Mouse (Mus musculus) stomach, embryonic 16.5 days (tissue): Measurements from ENCODE around the gene Tead3. TPM values are rescaled to one million over a fixed set of nuclear protein-coding genes. Genes with fewer than 3 reads are reported as not detected.

Experiments
- ATAC-seq: fragments of 200-750 bp; cut with Nextera tagmentation; 2 replicates; pipeline ENCODE4 v1.8.0; 2017; ENCODE audit warnings: moderate number of reproducible peaks, moderate TSS enrichment; ENCODE audit not compliant: insufficient read depth, low FRiP score
- H3K27ac ChIP-seq: fragments of 300-500 bp; sonication (generic); 2 replicates; pipeline ENCODE4 v1.5.1; 2014; ENCODE audit warnings: low read length
- H3K27me3 ChIP-seq: fragments of 300-500 bp; sonication (generic); 2 replicates; pipeline ENCODE4 v1.6.1; 2014; ENCODE audit warnings: low read length, control low read depth, mixed read lengths; ENCODE audit not compliant: control insufficient read depth, insufficient read depth
- H3K36me3 ChIP-seq: fragments of 300-500 bp; sonication (generic); 2 replicates; pipeline ENCODE4 v1.6.1; 2014; ENCODE audit warnings: low read length; ENCODE audit not compliant: control insufficient read depth, insufficient read depth
- H3K4me1 ChIP-seq: fragments of 300-500 bp; sonication (generic); 2 replicates; pipeline ENCODE4 v1.6.1; 2014; ENCODE audit warnings: low read length, control low read depth, mixed read lengths; ENCODE audit not compliant: control insufficient read depth, insufficient read depth
- H3K4me2 ChIP-seq: fragments of 300-500 bp; sonication (generic); 2 replicates; pipeline ENCODE4 v1.6.1; 2014; ENCODE audit warnings: low read depth, low read length, mixed read lengths
- H3K4me3 ChIP-seq: fragments of 300-500 bp; sonication (generic); replicated peaks from 2 replicates; pipeline ENCODE4 v1.5.1; 2014; ENCODE audit warnings: mild to moderate bottlenecking, low read length
- H3K9ac ChIP-seq: fragments of 300-500 bp; sonication (generic); 2 replicates; pipeline ENCODE4 v1.6.1; 2014; ENCODE audit warnings: low read length
- H3K9me3 ChIP-seq: fragments of 300-500 bp; sonication (generic); replicated peaks from 2 replicates; pipeline ENCODE4 v1.6.1; 2016; ENCODE audit warnings: low read length, control low read depth; ENCODE audit not compliant: control insufficient read depth
- WGBS: fragments of 180-500 bp; shearing (Covaris S2); extraction: QIAGEN DNeasy Blood & Tissue Kit; methylation state at CpG from one replicate; pipeline ENCODE4 v1.1.7; 2014; 5-methylcytosine and 5-hydroxymethylcytosine counted together
- polyA plus RNA-seq: library from polyadenylated mRNA; unstranded; fragments of >200 nt; fragmentation: Nextera tagmentation; extraction: Ambion mirVana; gene quantifications from 2 replicates; pipeline ENCODE4 v1.2.1, GENCODE M21; 2015

The Tead3 gene
- polyA plus RNA-seq, 1 experiment from 2014 or later, result 11.8 TPM

DNA sequence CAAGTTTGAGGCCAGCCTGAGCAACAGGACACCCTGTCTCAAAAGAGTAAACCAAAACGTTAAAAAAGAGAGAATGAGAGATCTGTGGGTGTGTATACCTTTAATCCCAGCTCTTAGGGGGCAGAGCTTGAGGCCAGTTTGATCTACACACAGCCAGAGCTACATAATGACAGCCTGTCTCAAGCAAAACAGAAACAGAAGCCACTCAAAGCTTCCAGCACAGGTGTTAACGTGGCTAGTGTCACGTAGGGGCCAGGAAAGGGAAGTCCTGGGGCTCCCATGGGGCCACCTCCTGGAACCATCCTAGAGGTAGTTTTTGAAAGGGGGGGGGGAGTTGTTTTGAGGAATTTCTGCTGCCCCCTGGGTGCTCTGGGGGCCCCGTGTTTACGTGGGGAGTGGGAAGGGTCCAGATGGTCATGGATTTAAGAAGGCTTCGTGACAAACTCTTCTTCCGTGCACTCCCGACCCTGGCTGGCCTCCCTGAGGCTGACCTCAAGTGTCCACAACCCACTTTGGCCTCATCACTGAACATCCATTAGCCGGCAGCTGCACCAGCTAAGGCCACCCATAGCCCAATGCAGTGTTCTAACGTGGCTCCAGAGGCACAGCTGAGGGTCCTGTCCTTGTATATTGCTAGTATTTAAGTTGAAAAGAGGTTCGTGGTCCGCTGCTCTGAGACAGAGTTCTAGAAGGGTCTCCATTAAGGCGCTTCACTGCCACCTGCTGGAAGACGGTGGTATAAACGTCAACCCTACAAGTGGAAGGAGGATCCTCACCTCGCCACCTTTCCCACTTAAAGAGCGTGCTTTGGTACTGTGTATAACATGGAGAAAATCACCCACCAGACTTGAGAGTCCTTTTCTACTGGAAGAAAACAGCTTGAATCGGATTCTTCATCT lies 42.1 kb downstream of the Tead3 start:
- WGBS, result 11% methylated on average over 18 of the region's 18 CpGs
- Histone ChIP-seq H3K4me3 (no peak overlapping the region), H3K9me3 (no peaks in the 10 kb centered on the region), H3K4me2 (peak overlapping the region; percentile 38; the same call in 1 of the 2 replicates), H3K4me1 (peaks cover 11% of the 10 kb centered on the region), H3K9ac (peak overlapping the region; percentile 50), H3K27me3 (no peaks in the 10 kb centered on the region), H3K36me3 (no peaks in the 10 kb centered on the region), H3K27ac (no peak overlapping the region)
- peak; percentile 8; the same call in 1 of the 2 replicates for ATAC-seq

DNA sequence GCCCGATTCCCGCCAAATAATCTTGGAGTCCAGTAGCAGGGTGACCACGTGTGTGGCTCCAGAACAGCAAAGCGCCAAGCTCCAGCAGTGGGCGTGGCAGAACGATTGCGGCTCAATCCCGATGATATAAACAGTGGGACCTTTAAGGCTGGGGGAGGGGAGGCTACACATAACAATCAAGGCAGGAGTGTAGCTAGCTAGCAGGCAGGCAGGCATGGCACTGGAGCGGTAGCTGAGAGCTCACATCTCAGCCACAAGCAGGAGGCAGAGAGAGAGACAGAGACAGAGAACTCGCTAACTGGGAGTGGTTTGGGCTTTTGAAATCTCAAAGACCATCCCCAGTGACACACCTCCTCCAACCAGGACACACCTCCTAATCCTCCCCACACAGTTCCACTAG lies 45.4 kb downstream of the Tead3 start:
- Histone ChIP-seq H3K4me3 (no peak overlapping the region), H3K27ac (no peak overlapping the region), H3K9ac (no peak overlapping the region), H3K36me3 (no peaks in the 10 kb centered on the region), H3K9me3 (no peaks in the 10 kb centered on the region), H3K4me1 (peaks cover 13% of the 10 kb centered on the region), H3K27me3 (no peaks in the 10 kb centered on the region), H3K4me2 (no peak overlapping the region)
- WGBS, result 37% methylated on average over 10 of the region's 10 CpGs
- ATAC-seq, result no peak

DNA sequence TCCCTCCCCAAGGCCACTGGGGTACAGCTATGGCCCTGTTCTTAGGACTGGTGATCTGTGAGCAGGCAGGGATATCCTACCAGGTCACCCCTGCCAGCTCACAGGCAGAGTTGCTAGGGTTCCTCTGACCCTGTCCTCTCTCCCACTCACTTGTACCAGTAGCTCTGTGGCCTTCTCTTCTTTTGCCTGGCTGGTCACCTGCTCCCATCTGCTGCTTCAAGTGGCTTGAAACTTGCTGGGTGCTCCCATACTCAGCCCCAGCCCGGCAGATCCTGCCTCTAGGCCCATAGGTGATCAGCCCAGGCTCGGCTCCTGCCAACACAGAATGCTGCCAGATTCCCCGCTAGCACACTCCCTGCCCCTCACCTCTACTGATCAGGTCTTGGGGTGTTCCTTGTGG lies 49.8 kb downstream of the Tead3 start:
- H3K4me3 ChIP-seq, result no peak overlapping the region
- H3K36me3 ChIP-seq, result peaks cover 4% of the 10 kb centered on the region; the same call in 1 of the 2 replicates
- no peaks in the 10 kb centered on the region for H3K27me3 ChIP-seq
- ATAC-seq, result no peak
- no peak overlapping the region for H3K4me2 ChIP-seq
- H3K9ac ChIP-seq, result no peak overlapping the region
- no peaks in the 10 kb centered on the region for H3K9me3 ChIP-seq
- 50% methylated on average over 3 of the region's 3 CpGs for WGBS
- H3K27ac ChIP-seq, result no peak overlapping the region
- 0 out of 2 replicates have a peak, but pooled peaks cover 10% of the 10 kb centered on the region for H3K4me1 ChIP-seq

DNA sequence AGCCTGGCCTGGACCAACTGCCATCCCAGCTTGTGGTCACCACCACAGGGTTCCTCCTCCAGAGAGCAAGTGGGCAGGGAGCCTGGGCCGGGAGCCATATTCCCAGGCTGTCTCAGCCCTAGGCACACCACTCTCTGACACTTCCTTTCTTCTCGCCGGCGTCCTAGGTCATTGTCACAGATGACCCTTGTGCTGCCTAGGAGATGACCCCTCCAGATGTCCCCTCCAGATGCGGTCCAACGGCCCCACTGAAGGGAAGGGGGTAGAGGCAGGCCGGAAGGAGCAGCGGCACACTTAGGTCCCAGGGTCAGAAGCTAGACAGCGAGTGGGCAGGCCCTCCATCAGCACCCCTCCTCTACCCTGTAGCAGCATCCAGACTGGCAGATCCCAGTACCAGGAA lies 50.3 kb downstream of the Tead3 start:
- Histone ChIP-seq H3K4me3 (no peak overlapping the region), H3K9ac (no peak overlapping the region), H3K27ac (no peak overlapping the region), H3K36me3 (peaks cover 4% of the 10 kb centered on the region; the same call in 1 of the 2 replicates), H3K4me2 (no peak overlapping the region), H3K9me3 (no peaks in the 10 kb centered on the region), H3K27me3 (no peaks in the 10 kb centered on the region), H3K4me1 (0 out of 2 replicates have a peak, but pooled peaks cover 10% of the 10 kb centered on the region)
- 63% methylated on average over 9 of the region's 9 CpGs for WGBS
- no peak for ATAC-seq

DNA sequence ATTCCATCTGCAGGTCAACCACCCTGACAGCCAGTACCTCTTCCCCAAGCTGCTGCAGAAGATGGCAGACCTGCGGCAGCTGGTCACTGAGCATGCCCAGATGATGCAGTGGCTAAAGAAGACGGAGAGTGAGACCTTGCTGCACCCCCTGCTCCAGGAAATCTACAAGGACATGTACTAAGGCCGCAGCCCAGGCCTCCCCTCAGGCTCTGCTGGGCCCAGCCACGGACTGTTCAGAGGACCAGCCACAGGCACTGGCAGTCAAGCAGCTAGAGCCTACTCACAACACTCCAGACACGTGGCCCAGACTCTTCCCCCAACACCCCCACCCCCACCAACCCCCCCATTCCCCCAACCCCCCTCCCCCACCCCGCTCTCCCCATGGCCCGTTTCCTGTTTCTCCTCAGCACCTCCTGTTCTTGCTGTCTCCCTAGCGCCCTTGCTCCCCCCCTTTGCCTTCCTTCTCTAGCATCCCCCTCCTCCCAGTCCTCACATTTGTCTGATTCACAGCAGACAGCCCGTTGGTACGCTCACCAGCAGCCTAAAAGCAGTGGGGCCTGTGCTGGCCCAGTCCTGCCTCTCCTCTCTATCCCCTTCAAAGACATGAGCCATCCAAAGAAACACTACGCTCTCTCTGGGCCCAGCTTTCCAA lies 50.8 kb downstream of the Tead3 start:
- Histone ChIP-seq H3K27me3 (no peaks in the 10 kb centered on the region), H3K4me2 (no peak overlapping the region), H3K9me3 (no peaks in the 10 kb centered on the region), H3K4me3 (no peak overlapping the region), H3K36me3 (peaks cover 4% of the 10 kb centered on the region; the same call in 1 of the 2 replicates), H3K27ac (no peak overlapping the region), H3K9ac (no peak overlapping the region), H3K4me1 (peaks cover 15% of the 10 kb centered on the region; the same call in 1 of the 2 replicates)
- WGBS, result 34% methylated on average over 11 of the region's 11 CpGs
- peak; percentile 52; the same call in 1 of the 2 replicates for ATAC-seq

DNA sequence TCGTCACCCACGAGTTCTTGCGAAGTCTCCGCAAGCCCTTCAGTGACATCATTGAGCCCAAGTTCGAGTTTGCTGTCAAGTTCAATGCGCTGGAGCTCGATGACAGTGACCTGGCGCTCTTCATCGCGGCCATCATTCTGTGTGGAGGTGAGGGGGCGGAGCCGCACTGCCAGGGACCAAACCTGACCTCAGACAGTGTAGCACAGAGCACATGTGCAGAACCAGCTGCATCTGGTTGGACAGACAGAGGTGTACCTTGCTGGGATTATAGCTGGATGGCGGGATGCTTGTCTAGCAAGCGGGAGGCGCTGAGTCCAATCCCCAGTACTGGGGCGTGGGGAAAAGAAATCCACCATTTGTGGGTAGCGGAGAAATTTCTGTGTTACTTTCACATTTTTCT lies 51.7 kb downstream of the Tead3 start:
- 93% methylated on average over 17 of the region's 17 CpGs for WGBS

DNA sequence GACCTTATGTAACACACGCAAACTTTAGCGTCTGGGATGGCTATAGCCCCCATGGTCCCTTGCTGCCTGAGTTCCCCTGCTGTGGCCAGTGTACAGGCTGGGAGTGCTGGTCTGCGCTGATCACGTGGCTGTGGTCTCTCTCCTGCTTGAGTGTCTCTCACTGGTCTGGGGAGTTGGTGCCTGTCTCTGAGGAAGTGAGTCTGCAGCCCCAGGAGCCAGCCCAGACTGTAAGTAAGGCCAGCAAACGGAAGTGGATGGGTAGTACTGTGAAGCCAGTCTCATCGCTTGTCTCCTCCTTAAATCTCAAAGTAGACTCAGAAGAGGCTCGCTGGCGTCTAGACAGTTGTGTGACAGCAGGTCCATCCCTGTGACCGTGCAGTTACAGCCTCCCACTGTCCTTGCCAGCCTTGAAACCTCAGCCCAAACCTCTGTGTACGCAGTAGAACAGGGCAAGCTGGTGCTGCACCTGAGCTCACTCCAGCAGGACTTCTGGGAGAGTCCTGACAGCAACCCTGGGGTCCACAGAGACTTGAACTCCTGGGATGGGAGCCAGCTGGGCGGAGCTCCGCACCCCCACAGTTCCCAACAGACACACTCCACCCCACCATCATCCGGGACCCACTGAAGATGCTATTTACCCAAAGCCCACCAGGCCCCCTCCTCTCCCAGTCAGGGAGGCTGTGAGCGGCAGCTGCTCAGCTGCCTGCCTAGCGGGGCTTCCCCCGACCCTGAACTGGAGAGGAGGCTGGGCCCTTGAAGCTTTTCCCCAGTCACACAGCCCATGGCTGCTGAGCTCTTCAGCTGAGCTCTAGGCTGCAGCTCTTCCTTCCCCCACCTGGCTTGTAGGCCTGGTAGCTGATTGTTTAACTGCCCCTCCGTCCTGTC lies 55.9 kb downstream of the Tead3 start:
- 61% methylated on average over 17 of the region's 17 CpGs for WGBS
- ATAC-seq, result 0 out of 2 replicates have a peak, but pooled peaks have one; percentile 5

More for the DNA sequence above, 51.7 kb downstream of the Tead3 start:
- no peaks in the 10 kb centered on the region for H3K9me3 ChIP-seq
- no peak overlapping the region for H3K9ac ChIP-seq
- no peak overlapping the region for H3K27ac ChIP-seq
- H3K27me3 ChIP-seq, result no peaks in the 10 kb centered on the region
- no peak for ATAC-seq
- H3K4me1 ChIP-seq, result peaks cover 17% of the 10 kb centered on the region; the same call in 1 of the 2 replicates
- H3K4me3 ChIP-seq, result no peak overlapping the region
- H3K36me3 ChIP-seq, result peaks cover 4% of the 10 kb centered on the region; the same call in 1 of the 2 replicates
- no peak overlapping the region for H3K4me2 ChIP-seq

DNA sequence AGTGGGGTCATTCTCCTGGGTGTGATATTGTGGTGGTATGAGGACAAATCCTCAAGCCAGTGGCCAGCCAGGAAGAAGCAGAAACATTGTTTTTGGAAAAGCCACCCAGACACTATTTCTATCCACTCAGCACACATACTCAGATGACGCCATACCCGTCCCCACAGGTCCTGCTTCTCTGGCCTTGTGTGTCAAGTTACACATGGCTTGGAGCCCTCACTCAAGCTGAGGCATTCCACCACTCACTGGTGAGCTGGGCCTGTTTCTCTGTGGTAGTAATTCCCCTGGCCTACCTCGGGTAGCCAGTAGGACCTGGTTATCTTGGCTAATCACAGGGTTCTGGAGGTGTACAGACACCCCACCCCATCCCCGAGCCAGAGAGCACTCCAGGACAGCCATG lies 56.9 kb downstream of the Tead3 start:
- Histone ChIP-seq H3K9me3 (no peaks in the 10 kb centered on the region), H3K27ac (0 out of 2 replicates have a peak overlapping the region, but pooled peaks have one; percentile 36), H3K4me3 (no peak overlapping the region), H3K9ac (no peak overlapping the region), H3K4me2 (no peak overlapping the region), H3K4me1 (peaks cover 12% of the 10 kb centered on the region; the same call in 1 of the 2 replicates), H3K27me3 (no peaks in the 10 kb centered on the region), H3K36me3 (peaks cover 2% of the 10 kb centered on the region; the same call in 1 of the 2 replicates)
- no peak for ATAC-seq
- 74% methylated on average over 4 of the region's 4 CpGs for WGBS

More for the DNA sequence above, 55.9 kb downstream of the Tead3 start:
- Histone ChIP-seq H3K36me3 (peaks cover 4% of the 10 kb centered on the region; the same call in 1 of the 2 replicates), H3K27me3 (no peaks in the 10 kb centered on the region), H3K4me3 (no peak overlapping the region), H3K27ac (peak overlapping the region; percentile 36; the same call in 1 of the 2 replicates), H3K4me2 (no peak overlapping the region), H3K4me1 (peaks cover 12% of the 10 kb centered on the region; the same call in 1 of the 2 replicates), H3K9ac (peak overlapping the region; percentile 41; the same call in 1 of the 2 replicates), H3K9me3 (no peaks in the 10 kb centered on the region)
